Mouse (Mus musculus) hindlimb bud, embryonic 11.5 days (tissue): ENCODE measurements around the gene Olfr447.

Experiments
- DNase-seq: peaks from one replicate; pipeline ENCODE4 v3.0.0-alpha.2; 2012; ENCODE audit warnings: low read depth, low spot score; ENCODE audit errors: extremely low spot score

Olfr447 gene

DNA sequence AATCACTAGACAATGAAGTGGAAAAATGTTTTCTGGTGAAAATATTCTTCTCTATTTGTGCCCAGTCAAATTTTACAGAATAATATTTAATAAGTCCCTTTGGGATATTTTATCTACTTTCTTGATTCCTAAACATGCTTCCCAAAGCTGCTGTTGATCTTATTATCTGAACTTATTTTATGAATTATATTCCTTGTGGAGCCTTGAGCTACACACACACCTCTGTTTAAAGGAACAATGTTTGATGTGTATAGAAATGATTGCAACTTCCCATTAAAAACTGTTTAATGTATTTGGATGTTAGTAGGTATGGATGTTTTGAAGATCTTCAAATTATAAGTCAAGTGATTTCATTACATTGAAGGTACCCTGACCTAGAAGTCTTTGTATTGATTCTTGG, at the start of gene Olfr447:
Gene Olfr447, plus strand, starts transcription at position 301 of the 400 bp plus-strand sequence.
- DNase-seq = no peak

DNA sequence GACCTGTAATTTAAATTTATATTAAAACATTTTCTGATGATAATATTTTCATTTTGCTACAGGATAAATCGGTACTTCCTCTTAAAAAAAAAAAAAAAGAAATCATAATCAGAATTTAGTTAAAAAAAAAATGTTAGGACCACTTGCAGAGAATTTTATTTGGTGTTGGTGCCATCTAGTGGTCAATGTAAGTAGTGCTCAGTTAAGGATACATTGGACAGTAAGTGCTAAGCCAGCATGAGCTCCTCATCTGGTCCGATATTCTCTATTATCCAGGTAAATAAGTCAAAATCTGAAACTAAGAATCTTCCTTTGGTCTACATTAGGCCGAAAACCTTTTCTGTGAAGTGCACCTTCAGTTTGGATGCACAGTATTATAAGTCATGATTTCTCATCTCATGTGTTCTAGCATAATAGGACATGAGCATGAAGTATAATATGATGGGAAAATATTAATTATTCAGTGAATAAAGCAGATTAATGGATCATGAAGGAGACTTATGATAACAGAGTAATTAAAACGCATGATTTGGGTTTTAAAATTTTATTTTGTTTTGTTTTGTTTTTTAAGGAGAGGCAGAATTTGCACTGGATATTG, 48.4 kb upstream of the Olfr447 start:
- DNase-seq = peak; percentile 63

DNA sequence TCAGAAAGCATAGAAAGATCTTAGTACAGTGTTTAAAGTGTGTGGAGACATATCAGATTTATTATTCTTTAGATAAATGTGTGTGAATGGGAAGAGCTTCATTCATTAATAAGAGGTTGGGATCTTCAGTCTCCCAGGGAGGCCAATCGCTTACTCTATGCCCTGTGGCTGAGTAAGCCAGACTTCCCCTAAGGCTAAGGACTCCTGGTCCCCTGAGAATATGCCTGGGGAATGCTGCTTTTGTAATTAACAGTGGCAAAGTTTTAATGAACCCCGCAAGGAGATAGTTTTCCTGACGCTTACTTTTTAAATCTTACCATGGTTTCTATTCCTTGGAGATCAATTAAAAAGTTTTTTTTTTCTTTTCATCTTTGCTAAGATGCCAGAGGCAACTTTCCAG, 39.0 kb upstream of the Olfr447 start:
- DNase-seq = no peak

DNA sequence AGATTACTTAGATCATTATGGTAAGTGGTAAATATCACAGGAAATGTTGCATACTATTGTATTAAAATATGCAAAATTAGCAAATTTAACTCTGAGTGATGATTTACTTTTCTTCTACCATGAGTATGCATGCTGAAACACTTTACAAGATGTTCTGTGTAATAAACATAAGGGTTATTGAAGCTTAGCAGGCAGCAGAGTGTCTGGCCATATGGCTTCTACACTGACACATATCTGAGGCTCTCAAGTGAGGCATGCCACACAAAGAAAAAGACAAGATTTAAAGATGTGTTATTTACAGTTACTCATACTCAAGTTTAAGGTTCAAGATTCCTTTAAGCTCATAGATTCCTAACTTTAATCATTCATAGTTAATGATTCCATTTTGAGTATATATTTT, 32.4 kb upstream of the Olfr447 start:
- no peak for DNase-seq

DNA sequence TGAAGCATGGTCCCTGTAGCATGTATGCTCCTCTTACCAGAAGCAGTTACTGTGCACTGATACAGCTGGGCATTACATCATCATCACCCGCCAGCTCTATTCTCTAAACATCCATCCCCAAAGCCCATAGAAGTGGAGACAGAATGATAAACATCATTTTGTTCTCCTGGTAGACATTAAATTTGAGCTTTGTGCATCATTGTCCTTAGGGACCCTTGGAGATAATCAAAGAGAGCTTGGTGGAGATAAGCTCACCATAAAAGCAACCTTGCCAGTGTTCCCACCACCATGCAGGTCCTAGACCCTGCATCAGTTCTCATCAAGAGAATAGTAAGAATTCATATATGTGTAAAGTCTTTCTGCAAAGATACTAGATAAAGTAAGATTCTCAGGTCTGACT, 18.5 kb upstream of the Olfr447 start, which contains the start of gene Olfr448:
Gene Olfr448, plus strand, starts transcription at position 301 of the 400 bp plus-strand sequence.
- DNase-seq = no peak

DNA sequence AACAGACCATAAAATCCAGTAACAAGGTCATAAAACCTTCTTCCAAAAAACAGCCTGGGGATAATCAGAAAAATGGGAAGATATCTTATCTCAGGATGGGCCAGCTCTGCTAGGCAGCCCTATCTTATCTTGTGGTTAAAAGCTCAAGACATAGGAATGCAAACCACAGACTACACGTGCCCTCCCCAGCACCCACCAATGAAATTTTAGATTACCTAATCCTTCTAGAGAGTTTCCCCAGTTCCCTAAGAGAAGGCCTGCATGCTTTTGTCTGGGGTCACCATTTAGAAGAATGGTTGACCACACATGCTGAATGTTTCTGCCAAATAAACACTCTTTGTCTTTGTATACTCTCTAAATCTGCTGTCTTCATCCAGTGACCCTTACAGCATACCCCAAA, 8.3 kb upstream of the Olfr447 start:
- DNase-seq = no peak

DNA sequence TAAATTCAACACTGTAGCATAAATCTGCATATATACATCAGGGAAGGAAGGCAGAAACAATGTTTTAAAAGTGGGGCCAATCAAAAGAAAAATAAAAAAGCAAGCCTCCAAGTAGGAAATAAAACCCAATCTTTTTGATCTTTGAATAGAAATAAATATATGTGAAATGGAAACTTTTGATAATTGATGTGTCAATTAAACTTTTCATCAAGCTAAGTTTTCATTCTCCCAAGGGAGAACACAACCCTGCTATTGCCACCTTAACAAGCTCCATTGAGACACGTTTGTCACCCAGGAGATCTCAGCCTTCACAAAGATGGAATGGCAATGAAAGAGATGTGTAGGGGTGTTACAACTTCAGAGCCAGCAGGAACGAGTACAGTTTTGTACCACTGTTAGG, 12.4 kb downstream of the Olfr447 start, which contains the start of gene Olfr446:
Gene Olfr446, plus strand, starts transcription at position 301 of the 400 bp plus-strand sequence.
- no peak for DNase-seq

DNA sequence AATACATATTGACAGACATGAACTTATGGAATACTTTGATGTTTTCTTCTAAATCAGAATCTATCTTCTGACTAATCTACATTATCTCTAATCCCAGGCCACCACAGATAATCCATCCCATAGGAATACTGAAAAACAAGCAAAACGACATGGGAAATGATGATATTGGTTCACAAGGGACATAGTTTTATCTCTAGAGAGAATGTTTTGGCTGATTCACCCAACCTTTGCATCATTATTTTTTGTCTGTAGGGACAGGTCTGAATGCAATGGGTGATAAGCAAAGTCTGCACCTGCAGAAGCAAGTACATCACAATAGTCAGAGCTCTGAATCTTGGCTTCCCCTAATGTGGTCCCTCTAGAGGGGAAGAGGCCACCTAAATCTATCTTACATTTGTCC, 40.1 kb downstream of the Olfr447 start, which contains the start of gene Olfr444:
Gene Olfr444, plus strand, starts transcription at position 301 of the 400 bp plus-strand sequence.
- DNase-seq = no peak
